Mouse (Mus musculus) MEL (cell line): ENCODE data around the gene Htr3b.

Source experiments
- CTCF ChIP-seq, 3 experiments: IDR thresholded peaks in 2 of 3; conservative IDR thresholded peaks in 1 of 3; 2 replicates each; pipeline ENCODE4 v1.5.1; 2011 to 2012; ENCODE audit warnings: low read length in 3 of 3, low read depth in 2 of 3, mild to moderate bottlenecking in 2 of 3, improper control_type of control experiment in 1 of 3, inconsistent platforms in 1 of 3, mixed read lengths in 1 of 3, moderate library complexity in 1 of 3; ENCODE audit not compliant: control insufficient read depth in 1 of 3, insufficient read depth in 1 of 3, poor library complexity in 1 of 3, severe bottlenecking in 1 of 3
- ELF1 ChIP-seq: IDR thresholded peaks from 2 replicates; pipeline ENCODE4 v1.6.1; 2014; ENCODE audit warnings: low read depth, mild to moderate bottlenecking, inconsistent platforms, low read length, improper control_type of control experiment, moderate library complexity
- TBP ChIP-seq: IDR thresholded peaks from 2 replicates; pipeline ENCODE4 v1.8.0; 2011; ENCODE audit warnings: low read depth, low read length, improper control_type of control experiment
- TCF12 ChIP-seq: IDR thresholded peaks from 2 replicates; pipeline ENCODE4 v1.6.1; 2014; ENCODE audit warnings: low read depth, mild to moderate bottlenecking, inconsistent platforms, low read length, improper control_type of control experiment, moderate library complexity

GRCm38 (mm10) chr9:48894755-48895154, 70.0 kb downstream of the Htr3b start:
- TF ChIP-seq TBP = no peak
- no peak for TF ChIP-seq CTCF (IDR thresholded peaks at IDR 0.05 in 2 of 3, conservative IDR thresholded peaks at IDR 0.05 in 1 of 3; ENCODE audit: control insufficient read depth in 1 of 3, insufficient read depth in 1 of 3, low read depth in 2 of 3, low read length in 3 of 3, poor library complexity in 1 of 3, severe bottlenecking in 1 of 3)
- TF ChIP-seq TCF12 = no peak
- TF ChIP-seq ELF1 = no peak
